Mouse (Mus musculus) spleen, adult 12 weeks (tissue): ENCODE measurements around the gene Olfr522.

ENCODE experiments used
- DNase-seq: peaks from one replicate; pipeline ENCODE4 v3.0.0; 2022; ENCODE audit warnings: low spot score

Gene Olfr522

DNA sequence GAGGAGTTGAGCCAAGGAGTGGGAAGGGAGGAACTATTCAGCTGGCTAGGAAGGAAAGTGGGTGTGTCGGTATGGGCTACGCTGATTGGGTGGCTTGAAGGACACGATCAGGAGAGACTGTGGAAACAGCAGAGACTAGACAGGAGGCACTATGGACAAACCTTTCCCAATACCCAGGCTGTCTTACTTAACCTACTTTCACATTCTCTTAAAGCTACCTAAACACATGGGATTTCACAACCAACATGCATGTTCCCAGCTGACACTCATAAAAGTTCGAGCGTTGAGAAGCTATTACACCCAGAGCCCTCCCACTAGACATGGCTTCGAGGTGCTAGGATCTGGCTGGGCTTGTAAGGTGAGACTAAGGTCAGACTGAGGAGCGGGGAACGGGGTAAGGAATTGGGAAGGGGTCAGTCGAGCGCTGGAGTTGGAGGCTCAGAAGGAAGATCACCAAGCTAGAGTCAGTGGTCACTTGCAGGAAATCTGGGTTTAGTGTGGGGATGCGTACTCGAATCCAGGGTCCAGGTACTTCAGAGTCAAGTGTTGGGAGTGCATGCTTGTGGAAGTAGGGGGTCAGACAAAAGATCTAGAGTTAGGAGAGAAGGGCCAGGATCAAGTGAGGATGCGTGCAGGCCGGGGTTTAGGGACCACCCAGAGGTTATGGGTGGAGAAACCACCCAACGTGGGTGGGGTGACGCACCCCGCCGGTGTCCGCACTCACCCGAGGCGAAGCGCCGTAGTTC lies 48.8 kb downstream of the Olfr522 start, which contains the start of gene Paox:
TSS of gene Paox (plus strand) at position 217 of the 746 bp plus-strand sequence.
- DNase-seq = peak; percentile 2

DNA sequence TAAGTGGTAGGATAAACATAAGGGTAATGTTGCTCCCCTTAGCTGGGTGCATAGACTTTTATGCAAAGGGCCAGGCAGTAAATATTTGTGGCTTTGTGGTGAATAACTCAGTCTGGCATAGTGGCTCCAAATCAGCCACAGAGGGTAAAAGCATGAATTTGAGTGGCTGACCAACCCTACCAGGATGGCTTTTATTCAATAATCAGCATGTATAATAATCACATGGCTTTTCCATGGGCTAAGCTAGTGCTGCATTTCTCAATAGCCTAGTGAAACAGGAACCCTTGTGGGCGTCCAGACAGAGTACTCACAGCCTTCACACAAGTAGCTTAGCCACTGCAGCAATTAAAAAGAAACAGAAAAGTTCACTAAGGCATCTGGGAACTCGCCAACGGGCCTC lies 52.6 kb downstream of the Olfr522 start:
- DNase-seq = no peak
